Mouse (Mus musculus) kidney, adult 2 months (tissue): ENCODE results near the gene Agfg2.

Experiments used
- CTCF ChIP-seq: fragments of 200-500 bp; conservative IDR thresholded peaks from 2 replicates; pipeline ENCODE4 v1.5.1; 2011; ENCODE audit warnings: low read depth, mild to moderate bottlenecking, control low read depth, low read length, moderate library complexity, mixed read lengths; ENCODE audit not compliant: insufficient read depth, insufficient read length
- POLR2A ChIP-seq: fragments of 200-500 bp; IDR thresholded peaks from one replicate; pipeline ENCODE4 v1.6.1; 2011; ENCODE audit warnings: low read depth, low read length, control low read depth

DNA sequence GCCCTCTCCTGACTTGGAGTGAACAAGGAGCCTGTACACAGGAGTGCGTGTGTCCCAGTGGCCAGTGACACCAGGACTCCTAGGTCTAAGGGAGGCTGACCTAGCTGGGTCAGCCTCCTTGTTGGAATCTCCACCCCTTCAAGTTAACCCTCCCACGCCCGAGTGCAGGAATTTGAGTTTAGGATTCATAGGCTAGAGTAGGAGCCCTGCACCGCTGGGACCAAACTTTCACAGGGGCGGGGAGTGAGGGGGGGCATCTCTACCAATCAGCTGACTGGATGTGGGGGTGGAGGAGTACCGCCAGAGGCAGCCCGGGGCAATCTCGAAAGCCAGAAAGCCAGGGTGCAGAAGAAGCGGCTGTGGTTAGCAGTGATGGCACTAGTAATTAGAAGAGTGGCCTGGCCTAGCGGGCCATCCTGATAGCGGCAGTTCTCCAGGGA lies 38.9 kb downstream of the Agfg2 start, which contains the start of gene Irs3:
- TF ChIP-seq POLR2A (no peak), CTCF (no peak)
